Mouse (Mus musculus): ENCODE data around the gene Zrsr2.
A peak's percentile ranks its signal among the peaks of the same experiment; 100 is the strongest.

DNA sequence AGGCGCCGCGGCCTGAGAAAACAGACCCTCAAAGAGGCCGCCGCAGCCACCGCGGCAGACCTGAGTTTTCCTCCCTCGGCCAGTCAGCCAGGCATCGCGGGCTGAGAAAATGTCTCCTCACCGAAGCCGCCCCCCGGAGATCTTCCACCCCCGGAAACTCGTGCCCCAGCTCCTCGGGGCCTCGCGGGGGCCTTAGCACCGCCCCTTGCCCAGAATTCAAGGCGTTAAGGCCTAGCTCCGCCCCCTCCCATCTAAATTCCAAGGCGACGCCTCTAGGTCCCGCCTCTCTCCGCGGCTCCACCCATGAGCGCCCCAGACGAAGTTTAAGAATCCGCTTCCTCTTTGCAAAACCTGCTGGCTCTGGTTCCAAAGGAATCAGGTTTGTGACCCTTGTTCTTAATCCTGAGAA is at the start of gene Zrsr2:
- TF ChIP-seq CTCF (IDR thresholded peaks at IDR 0.05; ENCODE audit: borderline replicate concordance, control insufficient read depth, extremely low read depth, insufficient read depth, low read length, poor library complexity) (no peak), POLR2A (IDR thresholded peaks at IDR 0.05; ENCODE audit: control insufficient read depth, extremely low read depth, insufficient read depth, low read length, poor library complexity) (0 out of 2 replicates have a peak, but pooled peaks have one; percentile 54)

All from thymus, adult 2 months (tissue).